Mouse (Mus musculus) testis, adult 2 months (tissue): ENCODE measurements at regions not wholly inside any gene's neighbourhood (a gene's known extent, or its start where the extent isn't known, plus 50 kb on each side); places are given as distances from the start of the nearest gene placed in this dataset.

Experiments
- H3K27ac ChIP-seq: fragments of 200-500 bp; 2 replicates; pipeline ENCODE4 v1.5.1; 2012; ENCODE audit warnings: low read depth, low read length; ENCODE audit not compliant: control insufficient read depth, insufficient read depth
- H3K27me3 ChIP-seq: fragments of 200-500 bp; 2 replicates; pipeline ENCODE4 v1.6.1; 2012; ENCODE audit warnings: mild to moderate bottlenecking, low read length, moderate library complexity; ENCODE audit not compliant: control insufficient read depth, insufficient read depth
- H3K36me3 ChIP-seq: fragments of 200-500 bp; 2 replicates; pipeline ENCODE4 v1.6.1; 2012; ENCODE audit warnings: mild to moderate bottlenecking, low read length; ENCODE audit not compliant: control insufficient read depth, insufficient read depth
- H3K4me1 ChIP-seq: fragments of 200-500 bp; 2 replicates; pipeline ENCODE4 v1.6.1; 2012; ENCODE audit warnings: low read length; ENCODE audit not compliant: control insufficient read depth, insufficient read depth
- H3K4me3 ChIP-seq: fragments of 200-500 bp; 2 replicates; pipeline ENCODE4 v1.5.1; 2012; ENCODE audit warnings: low read depth, mild to moderate bottlenecking, low read length, moderate library complexity, mixed read lengths; ENCODE audit not compliant: control insufficient read depth
- CTCF ChIP-seq: fragments of 200-500 bp; IDR thresholded peaks from 2 replicates; pipeline ENCODE4 v1.5.1; 2012; ENCODE audit warnings: low read depth, mild to moderate bottlenecking, inconsistent platforms, low read length, moderate library complexity; ENCODE audit not compliant: control insufficient read depth, insufficient read depth, insufficient replicate concordance
- POLR2A ChIP-seq: fragments of 200-500 bp; IDR thresholded peaks from 2 replicates; pipeline ENCODE4 v1.6.1; 2012; ENCODE audit warnings: low read depth, mild to moderate bottlenecking, inconsistent platforms, low read length, moderate library complexity; ENCODE audit not compliant: control insufficient read depth

GRCm38 (mm10) chr3:104343096-104343495, 122.9 kb upstream of the Magi3 start:
- TF ChIP-seq CTCF (no peak), POLR2A (no peak)
- Histone ChIP-seq H3K4me3 (no peak overlapping the region), H3K27ac (no peak overlapping the region), H3K36me3 (no peaks in the 10 kb centered on the region), H3K4me1 (no peaks in the 10 kb centered on the region), H3K27me3 (no peaks in the 10 kb centered on the region)

- Histone ChIP-seq H3K27ac (no peak overlapping the region), H3K4me3 (no peak overlapping the region), H3K27me3 (no peaks in the 10 kb centered on the region), H3K36me3 (no peaks in the 10 kb centered on the region), H3K4me1 (no peaks in the 10 kb centered on the region)
- no peak for TF ChIP-seq CTCF
- no peak for TF ChIP-seq POLR2A
Measured at GRCm38 (mm10) chr3:104342220-104342619, 122.0 kb upstream of the Magi3 start.

GRCm38 (mm10) chr3:104340331-104340730, 120.2 kb upstream of the Magi3 start:
- no peaks in the 10 kb centered on the region for H3K27me3 ChIP-seq
- H3K36me3 ChIP-seq = no peaks in the 10 kb centered on the region
- no peaks in the 10 kb centered on the region for H3K4me1 ChIP-seq
- TF ChIP-seq CTCF (no peak), POLR2A (no peak)
- H3K4me3 ChIP-seq = no peak overlapping the region
- no peak overlapping the region for H3K27ac ChIP-seq

GRCm38 (mm10) chr3:104336867-104337266, 116.7 kb upstream of the Magi3 start:
- no peaks in the 10 kb centered on the region; the same call in 1 of the 2 replicates for H3K4me1 ChIP-seq
- no peaks in the 10 kb centered on the region for H3K27me3 ChIP-seq
- H3K27ac ChIP-seq = no peak overlapping the region
- TF ChIP-seq CTCF (no peak), POLR2A (no peak)
- H3K36me3 ChIP-seq = no peaks in the 10 kb centered on the region
- no peak overlapping the region for H3K4me3 ChIP-seq

- Histone ChIP-seq H3K4me1 (no peaks in the 10 kb centered on the region; the same call in 1 of the 2 replicates), H3K27ac (no peak overlapping the region), H3K4me3 (no peak overlapping the region), H3K27me3 (no peaks in the 10 kb centered on the region), H3K36me3 (no peaks in the 10 kb centered on the region)
- TF ChIP-seq POLR2A (no peak), CTCF (no peak)
Measured at GRCm38 (mm10) chr3:104336308-104336707, 116.1 kb upstream of the Magi3 start.

- TF ChIP-seq POLR2A = no peak
Measured at GRCm38 (mm10) chr3:104334760-104335159, 114.6 kb upstream of the Magi3 start.

GRCm38 (mm10) chr3:104333345-104333744, 113.2 kb upstream of the Magi3 start:
- H3K4me3 ChIP-seq = no peak overlapping the region
- TF ChIP-seq CTCF (no peak), POLR2A (no peak)
- no peak overlapping the region for H3K27ac ChIP-seq
- no peaks in the 10 kb centered on the region for H3K27me3 ChIP-seq
- H3K4me1 ChIP-seq = no peaks in the 10 kb centered on the region; the same call in 1 of the 2 replicates
- no peaks in the 10 kb centered on the region for H3K36me3 ChIP-seq

More at GRCm38 (mm10) chr3:104334760-104335159, 114.6 kb upstream of the Magi3 start:
- no peak overlapping the region for H3K27ac ChIP-seq
- H3K4me1 ChIP-seq = no peaks in the 10 kb centered on the region; the same call in 1 of the 2 replicates
- no peaks in the 10 kb centered on the region for H3K36me3 ChIP-seq
- H3K4me3 ChIP-seq = no peak overlapping the region
- H3K27me3 ChIP-seq = no peaks in the 10 kb centered on the region

- Histone ChIP-seq H3K36me3 (no peaks in the 10 kb centered on the region), H3K27me3 (no peaks in the 10 kb centered on the region), H3K4me1 (no peaks in the 10 kb centered on the region; the same call in 1 of the 2 replicates), H3K27ac (no peak overlapping the region), H3K4me3 (peak overlapping the region; percentile 46; the same call in 1 of the 2 replicates)
- no peak for TF ChIP-seq POLR2A
- no peak for TF ChIP-seq CTCF
Measured at GRCm38 (mm10) chr3:104330646-104331045, 110.5 kb upstream of the Magi3 start.
